Mouse (Mus musculus): Measurements from ENCODE around the gene Erich3.
"Not testable (repeated sequence)": the region's sequence is repeated elsewhere in the genome, so short reads cannot be mapped to it uniquely, and the experiment has no call there.

Gene Erich3

DNA sequence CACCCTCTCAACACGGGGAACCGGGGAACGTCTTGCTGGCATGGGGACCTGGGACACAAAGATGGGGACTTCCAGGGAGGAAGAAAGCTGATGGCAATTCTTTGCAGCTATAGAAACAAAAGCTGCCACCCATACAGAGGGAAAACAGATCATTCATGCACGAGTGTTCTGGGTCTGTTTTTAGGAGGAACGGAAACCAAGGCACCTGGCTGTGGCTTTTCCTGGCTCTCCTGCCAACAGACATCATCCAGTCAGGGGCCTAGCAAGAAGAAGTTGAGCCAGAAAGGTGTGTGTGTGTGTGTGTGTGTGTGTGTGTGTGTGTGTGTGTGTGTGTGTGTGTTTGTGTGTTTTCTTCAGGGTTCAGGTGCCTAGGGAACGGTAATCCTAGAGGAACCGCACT lies at the start of gene Erich3:
Gene Erich3, plus strand, starts transcription at position 315 of the 400 bp plus-strand sequence.
- no peak for DNase-seq (ENCODE audit: low read depth in 1 of 2, low spot score in 2 of 2)

DNA sequence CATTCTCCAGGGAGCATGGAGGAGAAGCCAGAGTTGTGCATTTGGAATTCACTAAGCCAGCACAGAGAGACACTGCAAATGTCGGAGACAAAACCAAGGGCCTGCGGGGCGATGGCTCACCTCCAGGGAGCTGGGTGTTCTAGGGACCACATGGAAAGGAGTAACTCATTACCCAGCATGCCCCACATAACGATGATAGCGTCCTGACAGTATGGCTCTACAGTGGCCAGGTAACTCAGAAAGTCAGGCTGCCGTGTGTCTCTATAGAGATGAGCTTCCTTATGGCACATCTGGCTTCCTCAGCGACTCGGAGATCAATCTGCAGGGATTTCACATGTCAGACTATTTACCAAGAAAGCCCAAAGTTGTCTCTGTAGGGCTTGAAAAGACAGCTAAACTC lies 48.9 kb upstream of the Erich3 start:
- DNase-seq (ENCODE audit: low read depth in 1 of 2, low spot score in 2 of 2) = no peak

DNA sequence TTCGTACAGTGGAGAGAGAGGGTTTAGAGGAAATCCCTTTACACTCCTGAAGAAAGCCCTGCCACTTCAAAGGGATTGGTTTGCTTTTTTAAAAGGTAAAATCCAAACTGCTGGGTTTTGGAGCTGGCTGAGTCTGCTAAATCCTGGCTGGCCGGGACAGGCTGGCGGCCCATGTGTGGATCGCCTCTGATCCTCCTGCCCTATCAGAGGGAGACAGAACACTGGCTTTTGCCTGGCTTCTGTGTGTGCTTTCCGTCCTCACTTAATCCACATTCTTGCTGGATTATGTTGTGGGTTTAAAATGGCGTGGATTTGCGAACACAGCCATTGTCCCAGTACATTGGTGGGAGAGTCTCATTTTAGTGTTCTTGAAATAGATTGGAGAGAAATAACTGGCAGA lies 48.4 kb upstream of the Erich3 start:
- DNase-seq (ENCODE audit: low read depth in 1 of 2, low spot score in 2 of 2) = no peak

DNA sequence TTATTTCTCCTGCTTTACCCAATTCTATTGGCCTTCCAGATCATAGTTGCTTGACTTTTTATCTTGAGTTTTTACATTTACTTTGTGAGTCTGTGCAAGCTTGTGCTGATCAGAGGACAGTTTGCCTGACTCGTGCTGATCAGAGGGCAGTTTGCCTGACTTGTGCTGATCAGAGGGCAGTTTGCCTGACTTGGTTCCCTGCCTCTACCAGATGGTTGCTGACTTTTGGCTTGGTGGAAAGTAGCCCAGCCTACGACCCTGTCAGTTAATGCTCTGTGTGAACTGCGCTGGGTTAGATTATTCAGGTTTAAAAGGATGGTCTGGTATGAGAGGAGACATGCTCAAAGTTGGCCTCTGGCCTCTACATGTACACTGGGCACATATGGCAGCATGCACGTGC lies 47.6 kb upstream of the Erich3 start:
- DNase-seq (ENCODE audit: low read depth in 1 of 2, low spot score in 2 of 2) = no peak

DNA sequence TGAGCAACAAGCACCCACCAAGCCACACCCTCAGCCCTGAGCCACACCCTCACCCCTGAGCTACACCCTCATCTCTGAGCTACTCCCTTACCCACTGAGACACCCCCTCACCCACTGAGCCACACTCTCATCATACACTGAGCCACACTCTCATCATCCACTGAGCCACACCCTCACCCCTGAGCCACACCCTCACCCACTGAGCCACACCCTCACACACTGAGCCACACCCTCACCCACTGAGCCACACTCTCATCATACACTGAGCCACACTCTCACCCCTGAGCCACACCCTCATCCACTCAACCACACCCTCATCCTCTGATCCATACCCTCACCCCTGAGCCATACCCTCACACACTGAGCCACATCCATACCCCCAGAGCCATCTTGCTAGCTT lies 35.4 kb upstream of the Erich3 start:
- DNase-seq (ENCODE audit: low read depth in 1 of 2, low spot score in 2 of 2) = no peak

DNA sequence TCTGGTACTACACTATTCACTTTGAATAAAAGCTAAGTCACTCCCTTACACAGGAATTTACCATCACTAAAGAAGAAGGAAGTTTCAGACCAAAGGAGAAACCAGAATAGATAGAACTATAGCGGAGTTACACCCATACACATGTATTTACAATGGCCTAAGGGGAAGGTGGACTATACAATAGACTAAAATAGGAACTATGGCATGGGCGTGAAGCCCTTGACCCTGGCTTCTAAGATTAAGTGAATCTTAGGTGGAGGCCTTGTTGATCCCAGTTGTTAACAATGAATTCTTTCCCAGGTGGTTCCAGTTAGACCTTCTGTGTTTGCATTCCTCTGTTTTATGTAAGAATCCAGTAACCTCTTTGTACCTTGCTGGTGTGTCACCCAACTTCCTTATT lies 32.4 kb upstream of the Erich3 start:
- not testable (repeated sequence) for DNase-seq (ENCODE audit: low read depth in 1 of 2, low spot score in 2 of 2)

DNA sequence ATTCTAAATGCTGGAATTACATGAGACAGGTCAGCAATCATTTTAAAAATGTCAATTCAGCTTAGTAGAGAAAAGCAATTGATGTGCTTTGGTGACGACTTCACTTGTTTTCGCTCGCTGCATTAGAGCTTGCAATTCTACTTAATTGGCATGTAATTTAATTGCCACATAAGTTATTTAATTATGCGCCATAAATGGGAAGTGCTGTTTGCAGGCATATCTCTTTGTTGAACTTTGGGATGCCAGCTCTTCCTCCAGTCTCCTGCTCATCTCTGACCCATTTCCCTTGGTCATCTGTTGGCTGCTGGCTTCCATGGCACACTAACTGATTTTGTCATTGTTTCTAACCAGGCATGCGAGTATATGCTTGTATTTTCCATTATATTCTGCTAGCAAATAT lies 30.6 kb upstream of the Erich3 start:
- DNase-seq (ENCODE audit: low read depth in 1 of 2, low spot score in 2 of 2) = no peak

DNA sequence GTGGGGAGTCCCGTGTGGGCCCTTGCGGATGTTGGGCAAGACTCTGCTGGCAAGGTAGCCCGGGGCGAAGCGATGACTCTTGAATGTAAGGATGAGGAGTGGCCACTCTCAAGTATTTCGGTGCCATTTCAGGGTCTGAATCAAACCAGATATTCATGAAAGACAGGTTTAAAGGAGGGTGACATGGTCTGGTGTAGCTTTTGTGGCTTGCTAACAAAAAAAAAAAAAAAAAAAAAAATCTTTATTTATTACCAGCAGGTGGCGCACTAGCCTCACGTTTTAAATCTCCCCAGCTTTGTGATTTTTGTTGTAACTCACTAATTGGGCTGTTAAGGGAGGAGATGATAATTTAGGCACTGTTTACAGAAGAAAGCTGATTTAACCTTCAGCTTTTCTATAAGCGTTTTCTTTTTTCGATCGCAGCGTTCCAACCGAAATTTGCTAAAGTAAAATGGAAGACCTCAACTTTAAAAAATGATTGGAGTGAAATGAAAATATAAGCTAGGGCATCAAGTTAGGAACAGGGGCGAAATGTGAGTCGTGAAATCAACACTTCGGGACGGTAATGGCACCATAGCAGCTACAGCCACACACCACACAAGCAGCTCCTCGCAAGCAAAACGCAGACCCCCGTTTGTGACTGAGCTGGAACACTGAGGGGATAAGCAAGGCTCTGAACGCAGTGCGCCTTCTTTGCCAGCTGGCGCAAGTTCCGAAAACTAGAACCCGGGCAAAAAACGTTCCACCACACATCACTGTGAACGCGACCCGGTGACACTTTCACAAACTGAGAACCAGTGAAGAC lies 16.8 kb upstream of the Erich3 start:
- no peak for DNase-seq (ENCODE audit: low read depth in 1 of 2, low spot score in 2 of 2)

DNA sequence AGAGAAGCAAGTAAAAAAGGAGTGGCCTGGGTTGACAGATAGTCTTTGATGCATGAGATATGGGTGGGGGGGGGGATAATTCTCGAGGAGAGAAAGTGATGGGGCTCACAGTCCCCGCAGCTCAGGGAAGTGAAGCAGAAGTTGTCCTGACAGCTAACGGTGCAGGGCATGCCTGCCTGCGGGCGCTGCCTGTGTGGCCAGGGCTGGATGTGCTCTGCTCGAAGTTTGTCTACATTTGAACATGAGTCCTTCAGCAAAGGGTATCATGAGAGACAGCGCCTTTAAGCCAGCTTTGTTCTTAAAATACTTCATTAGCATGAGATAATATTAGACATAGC lies 16.2 kb upstream of the Erich3 start:
- DNase-seq (ENCODE audit: low read depth in 1 of 2, low spot score in 2 of 2) = no peak

DNA sequence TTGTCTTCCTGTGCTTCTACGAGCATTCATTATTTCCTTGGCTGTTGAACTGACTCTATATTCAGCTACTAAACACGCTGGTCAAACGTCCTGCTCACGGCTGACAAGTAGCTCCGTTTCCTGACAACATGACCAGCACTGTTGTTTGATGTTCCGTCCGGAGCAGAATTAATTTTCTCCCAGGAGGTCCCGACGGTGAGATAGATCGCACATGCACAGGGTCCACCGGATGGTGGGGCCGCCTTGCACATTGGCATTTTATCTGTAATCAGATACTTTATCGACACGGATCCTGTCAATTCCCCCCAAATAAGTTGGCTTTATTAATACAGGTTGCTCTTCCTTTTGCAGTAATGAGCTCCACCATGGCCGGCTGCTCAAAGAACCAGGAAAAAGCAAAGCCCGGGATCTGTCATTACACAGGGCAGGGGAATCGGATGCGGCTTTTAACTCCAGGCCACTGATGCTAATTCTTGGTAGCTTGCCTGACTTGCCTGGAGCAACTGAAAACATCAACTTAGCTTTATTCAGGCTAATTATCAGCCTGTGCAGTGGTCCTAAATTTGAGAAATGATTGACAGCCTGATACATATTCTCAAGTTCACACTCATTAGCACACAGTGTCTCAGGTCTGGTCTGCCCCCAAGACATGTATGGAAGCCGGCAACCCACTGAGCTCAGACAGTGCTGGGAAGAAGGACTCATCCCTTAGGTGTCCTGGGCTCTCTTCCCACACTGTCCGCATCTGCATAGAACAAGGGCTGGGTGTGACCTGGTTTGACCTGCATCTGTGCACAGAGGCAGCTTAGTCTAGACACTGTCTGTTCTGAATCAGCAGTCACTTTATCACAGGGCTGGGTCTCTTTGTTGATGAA lies 14.0 kb upstream of the Erich3 start:
- no peak for DNase-seq (ENCODE audit: low read depth in 1 of 2, low spot score in 2 of 2)

DNA sequence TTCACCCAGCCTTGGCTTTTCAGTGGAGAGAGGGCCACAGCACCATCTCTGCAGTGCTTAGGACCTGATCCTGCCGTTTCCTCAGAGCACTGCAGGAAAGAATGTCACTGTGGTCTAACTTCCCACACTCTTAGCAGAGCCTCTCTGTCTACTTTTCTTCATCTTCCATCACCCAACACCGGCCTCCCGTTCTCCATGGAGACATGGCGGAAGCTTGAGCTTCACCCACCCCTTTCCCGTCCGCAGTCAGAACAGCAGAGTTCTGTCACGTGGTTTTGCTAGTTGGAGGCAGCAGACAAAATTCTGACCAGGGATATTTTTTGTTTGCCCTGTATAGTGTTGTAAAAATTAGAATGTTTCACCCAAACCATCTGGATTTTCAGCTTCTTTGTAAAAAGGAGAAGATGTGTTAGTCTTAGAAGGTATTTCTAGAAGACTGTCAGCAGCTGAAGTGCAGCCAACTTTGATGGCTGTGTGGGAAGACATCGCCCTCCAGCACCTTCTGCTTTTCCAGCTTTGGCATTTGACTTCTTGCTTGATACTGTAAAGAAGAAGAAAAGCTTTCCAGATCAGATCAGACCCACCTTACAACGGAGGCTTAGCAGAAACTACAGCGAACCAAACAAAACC lies 12.4 kb upstream of the Erich3 start:
- DNase-seq (ENCODE audit: low read depth in 1 of 2, low spot score in 2 of 2) = no peak

DNA sequence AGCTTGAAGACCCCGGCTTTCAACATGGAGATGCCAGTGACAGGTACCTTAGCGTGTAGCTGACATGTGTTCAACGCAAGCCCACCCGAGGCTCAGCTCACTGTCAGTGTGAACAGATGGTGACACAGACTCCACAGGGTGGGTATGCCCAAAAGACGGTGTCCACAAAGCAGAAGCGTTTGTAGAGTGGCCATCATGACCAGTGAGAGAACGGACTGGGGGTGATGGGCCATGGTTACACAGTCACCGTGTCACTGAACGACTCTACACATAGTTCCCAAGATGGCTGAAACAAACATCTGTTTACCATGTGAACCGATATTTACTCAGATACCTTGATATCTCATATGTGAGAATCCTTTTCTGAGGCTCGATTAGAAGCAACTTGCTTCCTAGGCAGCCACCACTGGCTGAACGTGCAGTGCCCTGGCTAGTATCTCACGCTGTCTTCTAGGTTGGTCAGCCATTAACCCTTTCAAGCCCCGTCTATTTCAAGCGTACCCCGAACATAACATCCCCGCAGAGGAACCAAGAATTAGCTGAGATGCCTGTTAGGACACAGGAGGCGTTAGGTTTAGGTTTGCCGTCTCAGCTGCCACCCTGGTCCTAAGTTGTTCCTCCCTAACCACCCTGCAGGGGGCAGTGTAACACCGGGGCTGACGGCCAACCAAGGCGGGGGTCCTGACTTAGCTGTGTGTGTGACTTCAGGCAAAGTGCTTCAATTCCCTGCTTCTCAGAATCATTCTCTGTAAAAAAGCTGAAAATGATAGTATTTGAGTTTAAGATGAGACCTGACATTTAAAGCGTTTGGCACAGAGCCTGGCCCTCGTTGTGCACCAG lies 10.9 kb upstream of the Erich3 start:
- no peak for DNase-seq (ENCODE audit: low read depth in 1 of 2, low spot score in 2 of 2)

DNA sequence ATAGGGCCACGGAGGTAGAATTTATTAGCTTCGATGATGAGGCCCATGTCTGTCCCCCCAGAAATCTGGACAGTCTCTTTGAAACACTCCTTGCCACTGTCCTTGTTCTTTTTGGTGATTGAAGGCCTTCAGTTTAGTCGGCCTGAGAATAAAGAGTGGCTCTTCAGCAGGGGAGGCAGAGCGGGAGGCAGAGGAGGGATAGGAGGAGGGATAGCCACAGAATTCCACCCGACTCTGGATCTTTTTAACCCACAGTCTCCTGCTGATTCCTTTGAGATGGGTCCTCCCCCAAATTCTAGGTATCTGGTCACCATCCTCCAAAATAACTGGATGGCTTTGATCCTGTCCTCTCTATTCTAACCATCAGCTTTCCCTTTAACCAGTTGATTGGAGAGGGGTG lies 10.2 kb upstream of the Erich3 start:
- DNase-seq (ENCODE audit: low read depth in 1 of 2, low spot score in 2 of 2) = no peak

DNA sequence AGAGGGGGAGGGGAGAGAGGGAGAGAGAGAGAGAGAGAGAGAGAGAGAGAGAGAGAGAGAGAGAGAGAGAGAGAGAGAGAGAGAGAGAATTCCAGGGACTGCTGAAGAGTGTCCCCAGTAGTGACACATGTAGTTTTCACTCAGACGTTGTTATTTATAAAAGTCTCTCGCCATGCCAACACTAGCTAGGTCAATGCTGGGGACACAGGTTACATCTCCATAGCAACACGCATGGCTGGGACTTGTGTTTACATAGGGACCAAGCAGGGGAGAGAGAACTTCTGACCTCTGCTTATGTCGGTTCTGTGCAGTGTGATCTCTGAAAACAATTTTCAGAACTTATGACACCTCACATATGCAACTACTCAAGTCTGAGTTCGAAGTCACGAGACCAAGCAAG lies 9.4 kb upstream of the Erich3 start:
- no peak for DNase-seq (ENCODE audit: low read depth in 1 of 2, low spot score in 2 of 2)

DNA sequence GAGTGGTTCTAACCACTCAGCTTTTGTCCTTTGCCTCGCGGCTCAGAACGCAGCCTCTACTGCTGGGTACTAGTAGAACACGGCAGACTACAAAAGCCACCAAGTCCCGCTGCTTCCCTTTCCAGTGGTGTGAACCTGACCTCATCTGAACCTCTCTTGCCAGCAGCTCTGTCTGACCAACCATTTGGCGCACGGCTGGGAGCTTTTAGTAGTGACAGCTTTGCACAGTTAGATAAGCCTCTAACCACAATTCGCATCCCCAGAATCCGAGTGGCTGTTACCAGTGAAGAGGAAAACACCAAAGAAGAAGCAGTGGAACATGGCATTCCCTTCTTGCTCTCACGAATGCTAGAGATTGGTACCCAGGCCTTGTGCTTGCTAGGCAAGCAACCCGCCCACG lies 8.8 kb upstream of the Erich3 start:
- no peak for DNase-seq (ENCODE audit: low read depth in 1 of 2, low spot score in 2 of 2)

DNA sequence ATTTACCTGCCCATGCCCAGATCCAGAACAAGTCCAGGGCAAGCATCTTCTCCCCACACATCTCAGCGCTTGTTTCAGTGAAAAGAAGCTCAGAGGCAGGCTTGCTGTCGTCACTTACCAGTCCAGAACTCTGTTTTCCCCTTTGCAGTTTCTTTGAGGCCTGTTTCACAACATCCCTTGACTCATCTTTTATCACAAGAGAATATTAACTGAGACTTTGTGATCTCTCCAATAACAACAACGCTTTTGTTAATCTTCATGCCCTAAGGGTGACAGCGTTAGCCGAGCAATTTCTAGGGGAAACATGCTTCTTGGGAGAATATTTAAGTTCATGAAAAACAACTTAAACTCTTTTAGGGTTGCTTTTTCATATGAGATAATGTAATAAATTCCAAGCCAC lies 7.9 kb upstream of the Erich3 start:
- DNase-seq (ENCODE audit: low read depth in 1 of 2, low spot score in 2 of 2) = no peak

DNA sequence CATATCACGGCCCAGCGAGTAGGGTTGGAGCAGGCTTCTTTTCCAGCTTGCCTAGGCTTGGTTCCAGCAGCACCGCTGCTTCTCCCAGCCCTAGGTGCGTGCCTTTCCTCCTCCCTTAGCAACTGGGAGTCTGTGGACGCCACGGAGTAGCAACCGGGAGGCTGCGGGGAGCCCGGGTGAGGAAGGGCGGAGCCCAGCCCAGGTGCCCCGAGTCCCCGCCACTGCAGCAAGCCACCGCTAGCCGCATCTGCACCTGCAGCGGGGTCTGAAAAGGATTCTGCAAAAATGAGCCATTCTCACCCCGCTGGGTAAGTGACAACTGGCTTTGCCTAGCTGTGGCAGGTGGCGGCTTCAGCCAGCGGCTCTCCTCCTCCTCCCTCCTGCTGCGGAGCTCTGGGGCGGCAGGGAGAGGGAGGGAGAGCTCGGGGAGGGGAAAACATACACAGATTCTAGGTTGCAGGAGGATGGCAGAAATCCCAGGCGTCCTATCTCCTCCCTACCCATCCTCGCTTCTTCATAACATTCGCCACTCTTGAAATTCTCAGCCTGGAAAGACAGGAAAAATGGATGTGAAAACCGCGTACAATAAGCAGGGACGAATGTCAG lies 420 bp downstream of the Erich3 start:
- DNase-seq (ENCODE audit: low read depth in 1 of 2, low spot score in 2 of 2) = no peak

DNA sequence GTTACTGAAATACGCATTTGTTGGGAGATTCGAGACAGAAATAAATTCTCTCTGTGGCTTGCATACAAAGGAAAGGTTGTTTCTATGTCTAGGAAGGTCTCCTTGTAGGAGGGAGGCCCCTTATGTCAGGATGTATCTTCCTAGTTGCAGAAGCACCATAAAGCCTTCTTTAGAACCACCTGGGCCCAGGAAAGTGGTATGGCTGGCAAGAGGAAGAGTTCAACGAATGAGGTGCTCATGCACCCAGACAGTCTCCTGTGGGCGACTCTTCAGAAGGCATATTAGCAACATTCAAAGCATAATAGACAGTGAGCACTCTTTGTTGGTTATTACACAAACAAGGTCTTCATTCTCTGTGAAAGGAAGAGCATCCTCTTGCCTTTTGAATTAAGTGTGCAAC lies 977 bp downstream of the Erich3 start:
- no peak for DNase-seq (ENCODE audit: low read depth in 1 of 2, low spot score in 2 of 2)

DNA sequence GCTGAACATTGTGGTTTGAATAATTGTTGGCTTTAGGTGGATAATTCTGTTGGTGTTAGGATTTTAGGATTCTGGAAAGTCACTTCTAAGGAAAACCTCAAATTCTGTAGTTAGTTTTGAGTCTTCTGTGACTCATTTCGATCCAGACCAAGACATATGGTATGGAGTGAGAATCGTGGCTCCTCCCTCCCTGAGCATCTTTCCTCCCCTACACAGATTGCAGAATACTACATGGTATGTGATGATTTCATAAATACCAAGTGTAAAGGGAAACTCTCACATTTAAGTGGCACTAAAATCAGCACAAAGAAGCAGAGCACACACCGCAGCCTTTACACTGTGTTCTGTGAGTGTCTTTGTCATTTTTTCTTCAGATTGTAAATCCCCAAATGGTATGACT lies 4.8 kb downstream of the Erich3 start:
- DNase-seq (ENCODE audit: low read depth in 1 of 2, low spot score in 2 of 2) = no peak

DNA sequence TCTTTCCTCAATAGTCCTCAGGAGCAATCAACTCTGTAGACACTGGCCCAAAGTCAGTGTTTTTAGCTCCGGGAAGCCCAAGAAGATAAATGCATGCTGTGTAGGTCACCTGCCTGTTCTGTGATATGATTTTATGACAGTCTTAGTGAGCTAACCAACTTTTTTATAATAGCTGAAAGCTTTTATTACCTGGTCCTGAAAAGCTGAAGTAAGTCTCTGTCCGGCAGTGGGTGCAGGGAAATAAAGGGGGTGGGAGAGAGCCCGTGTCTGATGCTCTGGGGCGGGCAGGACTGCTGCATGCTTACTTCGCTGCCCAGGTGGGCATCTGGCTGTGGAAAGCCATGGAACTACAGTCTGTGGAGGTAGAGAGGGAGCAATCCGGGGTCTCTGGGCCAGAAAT lies 6.9 kb downstream of the Erich3 start:
- no peak for DNase-seq (ENCODE audit: low read depth in 1 of 2, low spot score in 2 of 2)

DNA sequence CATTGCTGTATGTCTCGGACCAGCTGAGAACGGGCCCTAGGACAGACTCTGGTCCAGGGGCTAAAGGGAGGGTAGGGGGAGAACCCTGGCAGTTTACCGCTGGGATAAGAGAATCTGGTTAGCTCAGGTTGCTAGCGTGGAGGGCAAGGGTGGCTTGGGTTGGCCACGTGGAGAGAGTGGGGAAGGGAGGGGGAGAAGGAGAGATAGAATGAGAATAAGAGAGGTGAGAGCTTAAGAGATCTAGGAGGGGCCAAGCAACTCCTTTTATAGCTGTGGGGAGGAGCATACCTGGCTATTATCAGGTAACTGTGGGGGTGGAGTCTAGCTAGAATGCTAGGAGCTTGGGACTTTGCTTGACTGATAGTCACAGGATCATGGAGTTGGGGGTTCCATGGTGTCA lies 7.4 kb downstream of the Erich3 start:
- DNase-seq (ENCODE audit: low read depth in 1 of 2, low spot score in 2 of 2) = no peak

All from monocyte, adult 2 months (primary cell).